In the genomic region with DNA sequence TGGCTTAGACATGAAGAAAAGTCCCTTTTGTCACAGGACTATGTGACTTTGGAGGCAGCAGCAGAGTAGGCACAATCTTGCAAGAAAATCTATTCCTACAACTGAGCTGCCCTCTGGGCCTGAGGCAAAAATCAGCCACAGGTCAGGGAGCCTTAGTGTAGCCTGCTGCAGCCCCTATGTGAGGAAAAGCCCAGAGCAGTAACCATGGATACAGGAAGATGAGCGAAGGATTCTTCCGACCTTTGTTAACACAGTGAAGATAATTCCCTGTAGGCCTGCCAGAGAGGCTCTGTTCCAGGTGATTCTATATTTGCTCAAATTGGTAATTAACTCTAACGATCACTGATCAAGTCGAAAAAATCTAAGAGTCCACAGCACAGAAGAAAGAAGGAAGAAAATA, we compare ENCODE assay signal across 19 mouse cellular contexts. TPM values are rescaled to one million over a fixed set of nuclear protein-coding genes. Genes with fewer than 3 reads are reported as not detected.
"Had no signal": no experiment of that assay in that cellular context is flagged by ENCODE, and none has a peak within 500 bp of the region (broad histone marks: within the 10 kb centered on the region; RNA-seq: fewer than 3 reads in every experiment).

No protein-coding gene starts in this region.

- DNase-seq: kidney, adult 2 months; kidney, postnatal 14 days; left cerebral cortex, postnatal 4 days; lung, adult 18-20 months; right cerebral cortex, postnatal 14 days; thymus, postnatal 36 days had no signal

- H3K9me3 ChIP-seq: kidney, embryonic 15.5 days; limb, embryonic 13.5 days; neural tube, embryonic 12.5 days had no signal

- H3K27me3 ChIP-seq: kidney, embryonic 15.5 days; limb, embryonic 13.5 days; neural tube, embryonic 12.5 days had no signal

- H3K4me1 ChIP-seq: limb, embryonic 13.5 days; neural tube, embryonic 12.5 days had no signal

- H3K27ac ChIP-seq: kidney, embryonic 15.5 days; limb, embryonic 13.5 days; liver, embryonic 14.5 days; neural tube, embryonic 12.5 days had no signal

- H3K36me3 ChIP-seq: kidney, embryonic 15.5 days; limb, embryonic 13.5 days; neural tube, embryonic 12.5 days had no signal

- H3K4me3 ChIP-seq: kidney, embryonic 15.5 days; limb, embryonic 13.5 days; neural tube, embryonic 12.5 days had no signal

- H3K4me2 ChIP-seq: kidney, embryonic 15.5 days; limb, embryonic 13.5 days; neural tube, embryonic 12.5 days had no signal

- H3K9ac ChIP-seq: kidney, embryonic 15.5 days; limb, embryonic 13.5 days; liver, embryonic 14.5 days; neural tube, embryonic 12.5 days had no signal

RNA-seq across cellular contexts. Expression of gene Zp3r, which starts 14.7 kb away (rescaled TPM):
- total RNA-seq: left cerebral cortex, adult 18-20 months; left cerebral cortex, postnatal 10 days; left cerebral cortex, postnatal 4 days; liver, adult 2 months; megakaryocyte-erythroid progenitor cell, adult 5-6 weeks; monocyte, adult 5-6 weeks; neutrophil, adult 5-6 weeks had no signal
- polyA plus RNA-seq: kidney, adult 2 months; kidney, embryonic 15.5 days; large intestine, adult 2 months; limb, embryonic 13.5 days; liver, adult 2 months; liver, embryonic 14.5 days; lung, embryonic 16.5 days; neural tube, embryonic 12.5 days; thymus, postnatal 0 days had no signal

RNA-seq across cellular contexts. Expression of gene C4bp, which starts 17.3 kb away (rescaled TPM):
- total RNA-seq: left cerebral cortex, adult 18-20 months; left cerebral cortex, postnatal 10 days; left cerebral cortex, postnatal 4 days; megakaryocyte-erythroid progenitor cell, adult 5-6 weeks; monocyte, adult 5-6 weeks; neutrophil, adult 5-6 weeks had no signal
- polyA plus RNA-seq: limb, embryonic 13.5 days; lung, embryonic 16.5 days; neural tube, embryonic 12.5 days had no signal
